Mouse (Mus musculus) ovary, postnatal 10 days (tissue): ENCODE data around the gene Zyg11b.
A peak's percentile ranks its signal among the peaks of the same experiment; 100 is the strongest.

Experiments
- DNase-seq: peaks from one replicate; pipeline ENCODE4 v3.0.0; 2022; ENCODE audit warnings: low spot score

Zyg11b gene

GRCm38 (mm10) chr4:108318649-108319615, 18.0 kb upstream of the Zyg11b start:
- DNase-seq: no peak

- DNase-seq: no peak
These were observed 17.0 kb upstream of the Zyg11b start for GRCm38 (mm10) chr4:108317656-108318605.

- DNase-seq: no peak
These were observed 13.1 kb upstream of the Zyg11b start for GRCm38 (mm10) chr4:108314041-108314440.

GRCm38 (mm10) chr4:108310706-108311105, 9.8 kb upstream of the Zyg11b start:
- no peak for DNase-seq

- no peak for DNase-seq
These were observed 1.5 kb upstream of the Zyg11b start for GRCm38 (mm10) chr4:108302296-108302890.

GRCm38 (mm10) chr4:108300266-108300665, 630 bp downstream of the Zyg11b start:
- DNase-seq: peak; percentile 3

GRCm38 (mm10) chr4:108276973-108277372, 23.9 kb downstream of the Zyg11b start:
- DNase-seq: no peak

- no peak for DNase-seq
These were observed 28.6 kb downstream of the Zyg11b start for GRCm38 (mm10) chr4:108272286-108272685.

- DNase-seq: no peak
These were observed 35.1 kb downstream of the Zyg11b start for GRCm38 (mm10) chr4:108265774-108266173.

- DNase-seq: no peak
These were observed 47.6 kb downstream of the Zyg11b start for GRCm38 (mm10) chr4:108253317-108253716.

- no peak for DNase-seq
These were observed 50.4 kb downstream of the Zyg11b start for GRCm38 (mm10) chr4:108250501-108250900.

- no peak for DNase-seq
These were observed 51.6 kb downstream of the Zyg11b start for GRCm38 (mm10) chr4:108249314-108249713.

- no peak for DNase-seq
These were observed 67.2 kb downstream of the Zyg11b start for GRCm38 (mm10) chr4:108233654-108234053.

- no peak for DNase-seq
These were observed 75.5 kb downstream of the Zyg11b start for GRCm38 (mm10) chr4:108225341-108225872.

GRCm38 (mm10) chr4:108222507-108222906, 78.4 kb downstream of the Zyg11b start:
- DNase-seq: no peak

GRCm38 (mm10) chr4:108219019-108219418, 81.9 kb downstream of the Zyg11b start:
- no peak for DNase-seq

GRCm38 (mm10) chr4:108217332-108218179, 83.3 kb downstream of the Zyg11b start, which contains the start of gene Zyg11a:
Gene Zyg11a (minus strand): TSS chr4:108218048.
- DNase-seq: no peak

- no peak for DNase-seq
These were observed 87.9 kb downstream of the Zyg11b start for GRCm38 (mm10) chr4:108213023-108213422.

- no peak for DNase-seq
These were observed 96.3 kb downstream of the Zyg11b start for GRCm38 (mm10) chr4:108204629-108205028.

- no peak for DNase-seq
These were observed 101.7 kb downstream of the Zyg11b start for GRCm38 (mm10) chr4:108199236-108199635.
